Mouse (Mus musculus) telencephalon, adult 2 months (tissue): Measurements from ENCODE around the gene BC004004.
A peak's percentile ranks its signal among the peaks of the same experiment; 100 is the strongest.
"Not testable (repeated sequence)": the region's sequence is repeated elsewhere in the genome, so short reads cannot be mapped to it uniquely, and the experiment has no call there.

Source experiments
- DNase-seq: peaks from one replicate; pipeline ENCODE4 v3.0.0-alpha.2; 2011; ENCODE audit warnings: low read depth, low spot score

Gene BC004004

DNA sequence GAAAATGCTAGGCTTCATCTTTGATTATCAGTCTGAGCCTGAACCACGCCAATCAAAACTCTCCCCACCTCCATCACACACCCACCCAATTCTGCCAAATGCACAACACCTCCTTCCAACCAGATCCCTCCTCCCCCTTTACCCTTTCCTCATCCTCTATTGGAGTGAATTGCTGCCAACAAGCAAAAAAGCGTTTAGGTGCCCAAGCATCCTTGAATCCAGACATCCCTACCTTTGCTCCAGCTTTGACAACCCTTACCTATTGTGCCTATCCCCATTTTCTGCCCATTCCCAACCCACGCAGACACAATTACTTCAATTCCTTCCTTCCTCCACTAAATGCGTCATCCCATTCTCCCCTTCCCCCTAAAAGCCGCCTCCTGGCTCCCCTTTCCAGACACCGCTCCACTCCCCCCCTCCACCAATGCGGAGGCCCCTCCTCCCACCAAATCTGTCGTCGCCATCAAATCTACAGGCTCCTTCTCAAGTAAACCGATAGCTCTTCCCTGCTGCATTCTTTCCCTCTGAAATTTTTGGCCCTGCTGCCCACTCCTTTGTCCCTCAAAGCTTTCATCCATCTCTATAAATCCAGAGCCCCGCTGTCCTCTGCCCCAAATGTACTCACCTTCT, 78.0 kb downstream of the BC004004 start:
- DNase-seq = peak; percentile 83

- DNase-seq = no peak
Observed at GRCm38 (mm10) chr17:29347126-29347644, 78.6 kb downstream of the BC004004 start.

- DNase-seq = peak; percentile 89
Observed at GRCm38 (mm10) chr17:29347645-29348256, 79.2 kb downstream of the BC004004 start, which contains the start of gene Mtch1. Gene Mtch1 (minus strand): TSS chr17:29347934.

DNA sequence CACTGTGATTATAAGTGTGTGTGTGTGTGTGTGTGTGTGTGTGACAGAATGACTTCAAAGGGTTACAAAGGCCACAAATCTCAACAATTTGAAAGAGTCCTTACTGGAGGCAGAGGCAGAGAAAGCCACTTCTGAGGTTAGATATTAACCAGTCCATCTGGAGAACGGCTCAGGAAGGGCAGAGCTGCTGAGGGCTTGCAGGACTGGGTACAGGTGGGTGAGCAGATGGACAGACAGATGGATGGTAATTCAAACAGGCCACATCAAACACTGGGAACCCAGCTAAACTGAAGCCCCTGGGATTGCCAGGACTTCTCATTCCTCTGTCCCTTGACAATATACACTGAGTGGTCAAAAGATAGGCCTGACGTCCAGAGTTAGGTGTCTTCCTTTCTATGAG, 80.4 kb downstream of the BC004004 start:
- no peak for DNase-seq

GRCm38 (mm10) chr17:29351056-29351455, 82.5 kb downstream of the BC004004 start:
- not testable (repeated sequence) for DNase-seq

DNA sequence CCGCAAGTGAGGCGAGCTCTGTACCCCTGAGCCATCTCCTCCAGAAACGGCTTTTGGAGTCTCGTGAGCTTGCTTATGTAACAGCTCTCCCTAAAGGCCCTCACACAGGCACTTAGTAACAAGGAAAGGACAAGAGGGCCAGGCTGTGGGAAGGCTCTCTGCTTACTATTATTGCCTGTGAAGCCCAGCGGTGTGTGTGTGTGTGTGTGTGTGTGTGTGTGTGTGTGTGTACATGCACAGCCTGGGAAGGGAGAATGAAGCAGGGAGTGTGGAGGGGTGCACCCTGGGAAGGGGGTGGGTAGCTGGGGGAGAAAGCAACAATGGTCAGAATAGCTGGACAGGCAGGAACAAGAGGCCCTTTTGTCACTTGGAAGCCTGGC, 86.9 kb downstream of the BC004004 start:
- peak; percentile 55 for DNase-seq

DNA sequence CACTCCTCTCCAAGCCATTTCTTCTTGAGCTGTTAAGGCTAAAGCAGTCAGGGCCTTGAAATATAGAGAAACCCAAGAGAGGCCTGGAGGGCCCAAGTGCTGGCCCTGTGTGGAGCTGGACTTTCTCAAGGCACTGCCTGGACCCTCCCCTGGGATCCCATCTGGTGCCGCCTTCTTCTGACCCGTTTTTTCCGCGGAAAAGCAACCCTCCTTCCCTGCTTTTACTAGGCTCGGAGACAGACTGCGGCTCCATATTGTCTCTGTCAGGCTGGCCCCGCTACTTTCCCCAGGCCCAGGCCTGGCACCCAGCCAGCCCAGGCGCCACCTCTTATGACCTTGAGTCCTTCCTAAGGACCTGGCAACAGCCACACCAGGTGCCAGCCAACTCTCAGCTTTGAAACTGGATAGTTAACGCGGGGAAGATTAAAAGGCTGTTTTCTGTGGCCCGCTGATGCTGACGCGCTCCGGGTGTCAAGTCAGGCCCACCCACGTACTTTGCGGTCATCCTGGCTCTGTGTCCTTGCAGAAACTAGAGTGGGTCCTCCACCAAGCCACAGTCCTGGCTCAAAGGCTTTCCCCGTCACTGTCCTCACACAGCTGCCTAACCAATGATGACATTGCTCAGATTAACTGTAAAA, 87.4 kb downstream of the BC004004 start:
- DNase-seq = no peak

GRCm38 (mm10) chr17:29356479-29356856, 87.9 kb downstream of the BC004004 start:
- peak; percentile 74 for DNase-seq

GRCm38 (mm10) chr17:29356882-29357281, 88.3 kb downstream of the BC004004 start:
- no peak for DNase-seq

GRCm38 (mm10) chr17:29358928-29359327, 90.3 kb downstream of the BC004004 start:
- no peak for DNase-seq

DNA sequence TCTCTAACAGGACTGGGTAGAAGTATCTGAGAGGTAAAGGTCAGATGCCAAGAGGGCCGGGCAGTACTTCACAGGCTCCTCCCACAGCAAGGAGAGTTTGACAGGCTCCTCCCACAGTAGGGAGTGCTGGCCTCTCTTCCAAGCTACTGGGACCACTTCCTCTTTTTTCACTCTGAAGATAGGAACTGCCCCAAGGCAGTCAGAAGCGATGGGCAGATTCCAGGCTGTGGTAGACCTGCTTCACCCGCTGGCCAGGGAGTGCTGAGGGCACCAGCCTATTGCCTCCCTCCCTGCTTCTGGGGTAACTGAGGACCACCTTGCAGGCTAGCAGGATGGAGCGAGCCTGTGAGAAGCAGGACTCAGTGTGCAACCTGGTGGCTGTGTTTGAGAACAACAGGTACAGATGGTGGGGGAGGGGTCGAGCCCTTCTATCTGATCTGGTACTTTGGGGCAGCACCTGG, 92.2 kb downstream of the BC004004 start, which contains the start of gene Fgd2:
TSS of gene Fgd2 (plus strand) at position 154 of the 461 bp plus-strand sequence.
- DNase-seq = no peak

- no peak for DNase-seq
Observed at GRCm38 (mm10) chr17:29361982-29362691, 93.5 kb downstream of the BC004004 start.

DNA sequence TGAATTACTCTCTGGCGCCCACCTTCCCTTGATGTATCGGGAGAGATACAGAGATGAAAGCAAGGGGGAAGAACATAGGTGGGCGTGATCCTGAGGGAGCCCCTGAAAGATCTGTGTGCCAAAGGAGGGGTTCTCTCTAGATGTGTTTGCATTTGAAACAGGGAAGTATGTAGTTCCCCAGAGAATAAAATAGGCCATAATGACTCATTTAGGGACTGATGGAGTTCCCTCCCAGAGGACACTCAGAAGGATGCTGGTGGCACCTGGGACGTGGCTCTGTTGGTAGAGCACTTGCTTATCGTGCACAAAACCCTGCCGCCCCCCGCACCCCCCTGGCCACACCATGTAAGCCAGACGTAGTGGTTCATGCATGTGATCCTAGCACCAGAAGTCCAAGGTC, 94.5 kb downstream of the BC004004 start:
- no peak for DNase-seq
